Mouse (Mus musculus) forebrain, embryonic 15.5 days (tissue): Measurements from ENCODE around the gene Pdlim7. TPM values are rescaled to one million over a fixed set of nuclear protein-coding genes. Genes with fewer than 3 reads are reported as not detected.

ENCODE experiments used
- ATAC-seq: fragments of 200-750 bp; cut with Nextera tagmentation; replicated peaks from 2 replicates; pipeline ENCODE4 v1.8.0; 2017; ENCODE audit warnings: mild to moderate bottlenecking, moderate TSS enrichment, moderate library complexity
- H3K27ac ChIP-seq: fragments of 300-500 bp; sonication (generic); replicated peaks from 2 replicates; pipeline ENCODE4 v1.5.1; 2015; ENCODE audit warnings: mild to moderate bottlenecking, inconsistent platforms
- H3K27me3 ChIP-seq: fragments of 300-500 bp; sonication (generic); 2 replicates; pipeline ENCODE4 v1.6.1; 2015; ENCODE audit warnings: inconsistent platforms
- H3K36me3 ChIP-seq: fragments of 300-500 bp; sonication (generic); 2 replicates; pipeline ENCODE4 v1.6.1; 2015; ENCODE audit warnings: mild to moderate bottlenecking, inconsistent platforms
- H3K4me1 ChIP-seq: fragments of 300-500 bp; sonication (generic); 2 replicates; pipeline ENCODE4 v1.6.1; 2015; ENCODE audit warnings: inconsistent platforms
- H3K4me2 ChIP-seq: fragments of 300-500 bp; sonication (generic); replicated peaks from 2 replicates; pipeline ENCODE4 v1.6.1; 2015; ENCODE audit warnings: mild to moderate bottlenecking, inconsistent platforms
- H3K4me3 ChIP-seq: fragments of 300-500 bp; sonication (generic); 2 replicates; pipeline ENCODE4 v1.5.1; 2015; ENCODE audit warnings: mild to moderate bottlenecking, inconsistent platforms
- H3K9ac ChIP-seq: fragments of 300-500 bp; sonication (generic); replicated peaks from 2 replicates; pipeline ENCODE4 v1.6.1; 2015; ENCODE audit warnings: mild to moderate bottlenecking, inconsistent platforms
- H3K9me3 ChIP-seq: fragments of 300-500 bp; sonication (generic); 2 replicates; pipeline ENCODE4 v1.6.1; 2016; ENCODE audit warnings: inconsistent platforms
- WGBS: fragments of 180-500 bp; shearing (Covaris S2); methylation state at CpG from one replicate; pipeline ENCODE4 v1.1.7; 2015; ENCODE audit warnings: mixed read lengths; 5-methylcytosine and 5-hydroxymethylcytosine counted together
- polyA plus RNA-seq: library from polyadenylated mRNA; unstranded; fragments of >200 nt; fragmentation: Nextera tagmentation; extraction: Ambion mirVana; gene quantifications from 2 replicates; pipeline ENCODE4 v1.2.1, GENCODE M21; 2015

Gene Pdlim7
- polyA plus RNA-seq, result 135 and 138 TPM in 2 replicates

DNA sequence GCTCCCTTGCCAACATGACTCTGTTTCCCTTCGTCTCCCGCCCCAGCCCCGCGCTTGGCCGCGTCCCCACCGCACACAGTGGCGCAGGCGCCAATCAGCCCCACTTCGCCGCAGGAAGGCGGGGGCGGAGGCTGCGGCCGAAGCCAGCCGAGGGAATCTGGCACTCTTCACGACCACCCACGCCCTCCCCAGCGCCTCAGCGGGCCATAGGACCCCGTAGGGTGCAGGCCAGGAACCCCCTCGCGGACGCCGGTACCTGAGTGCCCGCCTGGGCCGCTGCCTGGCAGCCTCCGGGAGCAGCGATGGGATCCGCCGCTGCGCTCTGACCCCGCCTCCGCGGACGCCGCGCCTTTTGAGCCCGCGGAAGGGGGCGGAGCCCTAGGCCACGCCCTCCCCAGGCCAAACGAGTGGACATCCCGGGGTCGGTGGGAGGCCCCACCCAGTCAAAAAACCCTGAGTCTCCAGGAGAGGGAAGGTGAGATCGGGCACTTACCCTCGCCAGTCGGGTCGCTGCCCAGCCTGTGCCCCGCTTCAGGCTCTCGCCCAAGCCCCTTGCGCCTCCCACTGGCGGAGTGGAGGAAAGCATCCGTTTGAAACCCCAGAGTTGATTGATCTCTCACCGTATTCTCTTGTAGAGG, at the start of gene Pdlim7:
Gene Pdlim7, minus strand, starts transcription at position 566 of the 638 bp plus-strand sequence.
- H3K27me3 ChIP-seq, result no peaks in the 10 kb centered on the region
- peak within 1 kb of the TSS; percentile 86 for H3K9ac ChIP-seq
- H3K4me2 ChIP-seq, result peak within 1 kb of the TSS; percentile 91
- peak within 1 kb of the TSS; percentile 82 for H3K27ac ChIP-seq
- 0 out of 2 replicates have a peak, but pooled peaks cover 4% of the 10 kb centered on the region for H3K36me3 ChIP-seq
- H3K4me1 ChIP-seq, result peaks cover 33% of the 10 kb centered on the region
- peak within 1 kb of the TSS; percentile 72 for H3K4me3 ChIP-seq
- peak; percentile 79 for ATAC-seq
- under 1% methylated on average over 53 of the region's 55 CpGs for WGBS
- H3K9me3 ChIP-seq, result no peaks in the 10 kb centered on the region

GRCm38 (mm10) chr13:55557499-55557898, 44.0 kb upstream of the Pdlim7 start:
- ATAC-seq, result no peak
- 0 out of 2 replicates have a peak, but pooled peaks cover 4% of the 10 kb centered on the region for H3K4me1 ChIP-seq
- 75% methylated on average over 6 of the region's 6 CpGs for WGBS
- no peak overlapping the region for H3K4me2 ChIP-seq
- H3K9ac ChIP-seq, result no peak overlapping the region
- peaks cover 34% of the 10 kb centered on the region for H3K36me3 ChIP-seq
- no peak overlapping the region for H3K27ac ChIP-seq
- no peak overlapping the region for H3K4me3 ChIP-seq
- no peaks in the 10 kb centered on the region for H3K9me3 ChIP-seq
- H3K27me3 ChIP-seq, result no peaks in the 10 kb centered on the region

DNA sequence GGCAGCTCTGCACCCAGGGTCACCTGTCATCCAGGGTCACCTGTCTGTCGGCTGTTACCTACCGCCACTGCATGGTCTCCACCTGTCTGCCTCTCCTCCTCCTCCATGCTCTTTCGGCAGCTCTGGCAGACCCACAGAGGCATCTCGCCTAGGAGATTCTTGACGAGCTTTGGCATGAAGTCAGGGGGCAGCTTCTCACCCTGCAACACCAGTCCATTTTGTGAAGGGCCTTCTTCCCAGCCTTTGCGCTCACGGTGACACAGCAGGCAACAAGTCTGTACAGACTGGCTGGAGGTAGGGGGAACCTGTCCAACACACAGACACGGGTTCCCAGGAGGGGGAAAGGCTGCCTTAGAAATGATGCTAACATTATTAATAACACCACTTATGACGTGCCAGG, 42.4 kb upstream of the Pdlim7 start:
- WGBS, result 90% methylated on average over 9 of the region's 9 CpGs
- no peaks in the 10 kb centered on the region for H3K9me3 ChIP-seq
- no peak for ATAC-seq

DNA sequence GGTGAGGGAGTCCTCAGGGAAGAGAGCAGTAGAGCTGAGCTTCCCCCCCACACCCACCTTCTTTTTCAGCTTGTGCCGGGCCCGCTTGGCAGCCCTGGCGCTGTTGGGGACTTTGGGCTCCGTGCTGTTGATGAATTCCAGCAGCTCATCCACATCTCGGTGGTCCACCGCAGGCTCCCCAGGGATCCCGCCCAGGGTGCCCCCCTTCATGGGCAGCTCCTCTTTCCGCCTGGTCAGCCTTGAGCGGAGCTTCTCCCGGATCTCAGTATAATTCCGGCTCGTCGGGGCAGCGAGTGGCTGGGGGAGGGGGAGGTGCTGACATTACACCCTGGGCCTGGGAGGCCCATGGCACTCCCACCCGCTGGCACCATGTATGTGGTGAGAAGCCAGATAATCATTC, 35.6 kb upstream of the Pdlim7 start:
- Histone ChIP-seq H3K9ac (no peak overlapping the region), H3K9me3 (no peaks in the 10 kb centered on the region), H3K27ac (no peak overlapping the region), H3K27me3 (no peaks in the 10 kb centered on the region), H3K4me1 (no peaks in the 10 kb centered on the region), H3K36me3 (peaks cover 74% of the 10 kb centered on the region), H3K4me2 (no peak overlapping the region), H3K4me3 (no peak overlapping the region)
- ATAC-seq, result no peak
- WGBS, result 86% methylated on average over 15 of the region's 15 CpGs

More for the DNA sequence above, 42.4 kb upstream of the Pdlim7 start:
- H3K4me1 ChIP-seq, result 0 out of 2 replicates have a peak, but pooled peaks cover 4% of the 10 kb centered on the region
- no peak overlapping the region for H3K4me2 ChIP-seq
- no peak overlapping the region for H3K27ac ChIP-seq
- H3K4me3 ChIP-seq, result no peak overlapping the region
- H3K36me3 ChIP-seq, result peaks cover 48% of the 10 kb centered on the region
- no peak overlapping the region for H3K9ac ChIP-seq
- H3K27me3 ChIP-seq, result no peaks in the 10 kb centered on the region

- ATAC-seq, result no peak
- WGBS, result 89% methylated on average over 5 of the region's 5 CpGs
- peaks cover 74% of the 10 kb centered on the region for H3K36me3 ChIP-seq
Observed at GRCm38 (mm10) chr13:55548426-55548825, 35.0 kb upstream of the Pdlim7 start.

DNA sequence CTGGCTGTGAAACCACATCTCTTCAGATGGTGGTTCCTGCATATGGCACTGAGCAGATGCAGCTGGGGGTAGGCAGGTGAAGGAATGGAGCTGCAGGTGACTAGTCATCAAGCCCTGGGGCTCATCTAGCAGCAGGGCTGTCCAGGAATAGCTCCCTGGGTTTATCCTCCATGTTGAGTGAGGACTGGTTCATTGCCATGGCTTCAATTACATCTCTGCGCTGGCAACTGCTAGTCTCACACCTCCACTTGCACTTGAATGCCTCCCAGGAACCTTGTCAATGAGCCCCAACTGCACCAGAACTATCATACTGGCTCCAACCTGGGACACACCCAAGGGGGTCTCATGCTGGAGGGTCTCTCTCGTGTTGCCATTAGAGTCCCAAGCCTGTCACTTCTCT, 34.4 kb upstream of the Pdlim7 start:
- ATAC-seq, result no peak
- Histone ChIP-seq H3K4me1 (no peaks in the 10 kb centered on the region), H3K9ac (no peak overlapping the region), H3K4me2 (no peak overlapping the region), H3K4me3 (no peak overlapping the region), H3K27me3 (no peaks in the 10 kb centered on the region), H3K36me3 (peaks cover 76% of the 10 kb centered on the region), H3K9me3 (no peaks in the 10 kb centered on the region), H3K27ac (no peak overlapping the region)
- WGBS, result 94% methylated on average over 2 of the region's 2 CpGs

More at GRCm38 (mm10) chr13:55548426-55548825, 35.0 kb upstream of the Pdlim7 start:
- H3K4me3 ChIP-seq, result no peak overlapping the region
- no peak overlapping the region for H3K4me2 ChIP-seq
- no peaks in the 10 kb centered on the region for H3K27me3 ChIP-seq
- no peak overlapping the region for H3K27ac ChIP-seq
- H3K4me1 ChIP-seq, result no peaks in the 10 kb centered on the region
- no peak overlapping the region for H3K9ac ChIP-seq
- H3K9me3 ChIP-seq, result no peaks in the 10 kb centered on the region

DNA sequence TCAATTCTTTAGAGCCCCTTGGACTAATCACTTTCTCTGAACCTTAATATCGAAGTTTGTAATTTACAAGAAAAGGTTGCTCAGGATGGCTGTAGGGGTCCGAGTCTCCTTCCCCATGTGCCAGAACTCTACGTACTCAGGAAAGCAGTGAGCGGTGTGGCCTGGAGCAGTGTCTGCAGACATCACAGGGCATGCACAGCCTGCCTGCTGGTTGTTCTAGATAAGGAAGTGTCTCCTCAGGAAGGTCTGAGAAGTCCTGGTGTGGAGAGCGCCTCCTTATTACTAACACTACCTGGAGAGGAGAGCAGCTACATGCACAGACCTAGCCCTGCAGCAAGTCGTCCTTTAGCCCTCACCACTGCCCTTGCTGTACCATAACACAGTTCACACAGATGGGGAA, 31.3 kb upstream of the Pdlim7 start:
- H3K9me3 ChIP-seq, result no peaks in the 10 kb centered on the region
- no peak overlapping the region for H3K4me3 ChIP-seq
- 95% methylated on average over 6 of the region's 6 CpGs for WGBS
- H3K4me2 ChIP-seq, result no peak overlapping the region
- H3K9ac ChIP-seq, result no peak overlapping the region
- ATAC-seq, result no peak
- no peaks in the 10 kb centered on the region for H3K4me1 ChIP-seq
- peaks cover 80% of the 10 kb centered on the region for H3K36me3 ChIP-seq
- no peaks in the 10 kb centered on the region for H3K27me3 ChIP-seq
- H3K27ac ChIP-seq, result no peak overlapping the region

GRCm38 (mm10) chr13:55543447-55543846, 30.0 kb upstream of the Pdlim7 start:
- Histone ChIP-seq H3K27ac (no peak overlapping the region), H3K9me3 (no peaks in the 10 kb centered on the region), H3K4me1 (no peaks in the 10 kb centered on the region), H3K36me3 (peaks cover 85% of the 10 kb centered on the region), H3K9ac (no peak overlapping the region), H3K4me3 (no peak overlapping the region), H3K27me3 (no peaks in the 10 kb centered on the region), H3K4me2 (no peak overlapping the region)
- WGBS, result 95% methylated on average over 8 of the region's 8 CpGs
- no peak for ATAC-seq

GRCm38 (mm10) chr13:55542891-55543290, 29.4 kb upstream of the Pdlim7 start:
- H3K4me1 ChIP-seq, result no peaks in the 10 kb centered on the region
- H3K27me3 ChIP-seq, result no peaks in the 10 kb centered on the region
- no peak overlapping the region for H3K9ac ChIP-seq
- H3K4me2 ChIP-seq, result no peak overlapping the region
- H3K4me3 ChIP-seq, result no peak overlapping the region
- peaks cover 89% of the 10 kb centered on the region for H3K36me3 ChIP-seq
- H3K9me3 ChIP-seq, result no peaks in the 10 kb centered on the region
- H3K27ac ChIP-seq, result no peak overlapping the region
- WGBS, result 97% methylated on average over 4 of the region's 4 CpGs
- no peak for ATAC-seq

GRCm38 (mm10) chr13:55540933-55541332, 27.5 kb upstream of the Pdlim7 start:
- ATAC-seq, result no peak
- Histone ChIP-seq H3K27me3 (no peaks in the 10 kb centered on the region), H3K9me3 (no peaks in the 10 kb centered on the region), H3K4me3 (no peak overlapping the region), H3K27ac (no peak overlapping the region), H3K9ac (no peak overlapping the region), H3K36me3 (peaks cover 78% of the 10 kb centered on the region), H3K4me2 (no peak overlapping the region), H3K4me1 (peaks cover 6% of the 10 kb centered on the region)
- 95% methylated on average over 2 of the region's 2 CpGs for WGBS

GRCm38 (mm10) chr13:55536194-55537175, 23.0 kb upstream of the Pdlim7 start, which contains the start of gene Ddx41:
Ddx41 (minus strand) TSS chr13:55536658.
- H3K4me3 ChIP-seq, result peak within 1 kb of the TSS; percentile 99
- peak within 1 kb of the TSS; percentile 86 for H3K27ac ChIP-seq
- no peaks in the 10 kb centered on the region for H3K27me3 ChIP-seq
- ATAC-seq, result peak; percentile 98
- WGBS, result under 1% methylated on average over 66 of the region's 70 CpGs
- peak within 1 kb of the TSS; percentile 91 for H3K9ac ChIP-seq
- H3K9me3 ChIP-seq, result no peaks in the 10 kb centered on the region
- peak within 1 kb of the TSS; percentile 94 for H3K4me2 ChIP-seq
- H3K4me1 ChIP-seq, result peaks cover 22% of the 10 kb centered on the region
- peaks cover 75% of the 10 kb centered on the region for H3K36me3 ChIP-seq

GRCm38 (mm10) chr13:55535796-55536193, 22.3 kb upstream of the Pdlim7 start:
- no peaks in the 10 kb centered on the region for H3K9me3 ChIP-seq
- H3K27ac ChIP-seq, result peak overlapping the region; percentile 86
- H3K4me2 ChIP-seq, result peak overlapping the region; percentile 94
- H3K4me1 ChIP-seq, result peaks cover 22% of the 10 kb centered on the region
- peaks cover 73% of the 10 kb centered on the region for H3K36me3 ChIP-seq
- no peak for ATAC-seq
- H3K27me3 ChIP-seq, result no peaks in the 10 kb centered on the region
- 20% methylated on average over 17 of the region's 17 CpGs for WGBS
- peak overlapping the region; percentile 99 for H3K4me3 ChIP-seq
- H3K9ac ChIP-seq, result peak overlapping the region; percentile 91
